Mouse (Mus musculus) neural tube, embryonic 14.5 days (tissue): ENCODE measurements at regions not wholly inside any gene's neighbourhood (a gene's known extent, or its start where the extent isn't known, plus 50 kb on each side); places are given as distances from the start of the nearest gene placed in this dataset.

Experiments used
- ATAC-seq: fragments of 200-750 bp; cut with Nextera tagmentation; 2 replicates; pipeline ENCODE4 v1.8.0; 2017; ENCODE audit warnings: low read depth, mild to moderate bottlenecking, moderate TSS enrichment, moderate library complexity
- H3K27ac ChIP-seq: fragments of 300-500 bp; sonication (generic); 2 replicates; pipeline ENCODE4 v1.5.1; 2014; ENCODE audit warnings: low read depth, mild to moderate bottlenecking, control low read depth, low read length, moderate library complexity, mixed read lengths
- H3K27me3 ChIP-seq: fragments of 300-500 bp; sonication (generic); 2 replicates; pipeline ENCODE4 v1.6.1; 2014; ENCODE audit warnings: low read length; ENCODE audit not compliant: control insufficient read depth, insufficient read depth
- H3K36me3 ChIP-seq: fragments of 300-500 bp; sonication (generic); 2 replicates; pipeline ENCODE4 v1.6.1; 2014; ENCODE audit warnings: low read length, mixed read lengths; ENCODE audit not compliant: control insufficient read depth, insufficient read depth
- H3K4me1 ChIP-seq: fragments of 300-500 bp; sonication (generic); 2 replicates; pipeline ENCODE4 v1.6.1; 2014; ENCODE audit warnings: low read length; ENCODE audit not compliant: control insufficient read depth, insufficient read depth
- H3K4me2 ChIP-seq: fragments of 300-500 bp; sonication (generic); 2 replicates; pipeline ENCODE4 v1.6.1; 2014; ENCODE audit warnings: mild to moderate bottlenecking, low read depth, low read length, control low read depth
- H3K4me3 ChIP-seq: fragments of 300-500 bp; sonication (generic); 2 replicates; pipeline ENCODE4 v1.5.1; 2014; ENCODE audit warnings: low read depth, low read length, control low read depth, mixed read lengths
- H3K9ac ChIP-seq: fragments of 300-500 bp; sonication (generic); replicated peaks from 2 replicates; pipeline ENCODE4 v1.6.1; 2014; ENCODE audit warnings: low read depth, mild to moderate bottlenecking, control low read depth, low read length, mixed read lengths
- H3K9me3 ChIP-seq: fragments of 300-500 bp; sonication (generic); 2 replicates; pipeline ENCODE4 v1.6.1; 2016; ENCODE audit warnings: low read length; ENCODE audit not compliant: control insufficient read depth
- WGBS: fragments of 180-500 bp; shearing (Covaris S2); extraction: QIAGEN DNeasy Blood & Tissue Kit; methylation state at CpG from one replicate; pipeline ENCODE4 v1.1.7; 2014; 5-methylcytosine and 5-hydroxymethylcytosine counted together

DNA sequence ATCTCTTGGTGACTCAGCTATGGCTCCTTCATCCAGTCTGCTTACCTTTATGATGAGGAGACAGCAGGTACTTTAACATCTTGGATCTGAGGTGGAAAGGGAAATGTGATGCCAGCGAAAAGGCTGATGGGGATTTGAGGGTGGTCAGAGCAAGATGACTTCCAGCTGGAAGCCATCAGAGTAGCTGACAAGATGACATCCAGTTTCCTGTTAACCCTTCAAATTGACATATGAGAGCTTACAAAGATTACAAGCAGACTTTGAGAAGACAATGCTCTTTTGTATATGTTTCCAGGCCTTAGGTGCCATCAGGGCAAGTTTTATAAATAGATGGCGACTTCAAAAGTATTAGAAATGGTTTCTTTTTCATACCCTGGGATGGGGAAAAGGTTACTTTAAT is 621.3 kb upstream of the A1bg start:
- H3K36me3 ChIP-seq: no peaks in the 10 kb centered on the region
- no peak for ATAC-seq
- 83% methylated on average over 2 of the region's 2 CpGs for WGBS
- no peak overlapping the region for H3K27ac ChIP-seq
- H3K27me3 ChIP-seq: no peaks in the 10 kb centered on the region
- H3K4me3 ChIP-seq: no peak overlapping the region
- H3K4me2 ChIP-seq: no peak overlapping the region
- no peaks in the 10 kb centered on the region for H3K4me1 ChIP-seq
- H3K9ac ChIP-seq: no peak overlapping the region
- no peaks in the 10 kb centered on the region for H3K9me3 ChIP-seq

DNA sequence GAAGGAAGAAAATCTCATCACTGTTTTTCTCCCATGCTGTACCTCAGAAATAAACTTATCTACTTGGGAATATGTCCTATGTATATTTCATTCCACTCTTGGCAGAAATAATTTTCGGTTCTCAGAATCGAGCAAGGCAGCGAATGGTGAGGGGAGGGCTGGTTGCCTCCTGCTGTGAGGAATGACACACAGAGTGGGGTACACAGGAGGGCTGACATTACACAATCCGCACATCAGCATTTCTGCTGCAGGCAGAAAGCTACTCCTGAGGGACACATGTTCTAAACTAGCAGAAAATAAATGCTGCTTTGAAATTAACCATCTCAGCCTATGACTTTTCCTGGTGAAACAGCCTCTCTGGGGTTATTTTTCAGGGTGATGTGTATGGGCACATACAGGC is 618.8 kb upstream of the A1bg start:
- H3K9me3 ChIP-seq: no peaks in the 10 kb centered on the region
- H3K4me1 ChIP-seq: no peaks in the 10 kb centered on the region
- H3K4me2 ChIP-seq: no peak overlapping the region
- H3K27me3 ChIP-seq: no peaks in the 10 kb centered on the region
- H3K9ac ChIP-seq: no peak overlapping the region
- no peak overlapping the region for H3K27ac ChIP-seq
- H3K36me3 ChIP-seq: no peaks in the 10 kb centered on the region
- 40% methylated on average over 4 of the region's 4 CpGs for WGBS
- H3K4me3 ChIP-seq: no peak overlapping the region
- ATAC-seq: no peak

DNA sequence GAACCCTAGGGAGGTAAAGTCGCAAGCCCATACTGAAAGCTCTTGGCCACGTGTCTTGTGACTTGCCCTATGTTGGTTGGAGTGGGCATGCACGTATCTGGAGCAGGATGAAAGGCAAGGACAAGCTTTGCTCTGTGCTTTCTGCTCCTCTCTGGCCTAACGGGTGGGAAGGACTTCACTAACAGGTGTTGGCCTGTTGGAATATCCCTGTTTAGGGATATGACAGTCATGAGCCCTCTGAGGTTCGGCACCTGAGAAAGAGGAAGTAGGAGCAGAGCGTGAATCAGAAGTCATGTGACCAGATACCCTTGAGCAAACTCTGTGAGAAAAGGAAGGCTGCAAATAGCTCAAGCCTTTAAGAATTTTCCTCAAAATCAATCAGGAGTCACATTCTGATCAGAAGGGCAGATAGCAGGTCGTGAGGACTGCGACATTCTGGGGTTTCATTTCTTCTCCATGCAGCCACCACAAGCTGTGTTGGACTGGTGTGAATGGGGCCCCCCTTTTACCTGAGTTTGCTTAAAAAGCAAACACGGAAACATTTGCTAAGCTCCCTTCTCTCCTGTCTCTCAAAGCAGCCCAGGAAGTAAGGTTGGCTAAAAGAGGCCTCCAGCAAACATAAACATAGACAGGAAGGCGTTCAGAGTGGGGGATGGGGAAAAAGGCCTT is 618.1 kb upstream of the A1bg start:
- Histone ChIP-seq H3K27ac (no peak overlapping the region), H3K4me2 (no peak overlapping the region), H3K4me3 (no peak overlapping the region), H3K9me3 (no peaks in the 10 kb centered on the region), H3K27me3 (no peaks in the 10 kb centered on the region), H3K36me3 (no peaks in the 10 kb centered on the region), H3K4me1 (no peaks in the 10 kb centered on the region), H3K9ac (no peak overlapping the region)
- ATAC-seq: no peak
- 81% methylated on average over 10 of the region's 10 CpGs for WGBS

DNA sequence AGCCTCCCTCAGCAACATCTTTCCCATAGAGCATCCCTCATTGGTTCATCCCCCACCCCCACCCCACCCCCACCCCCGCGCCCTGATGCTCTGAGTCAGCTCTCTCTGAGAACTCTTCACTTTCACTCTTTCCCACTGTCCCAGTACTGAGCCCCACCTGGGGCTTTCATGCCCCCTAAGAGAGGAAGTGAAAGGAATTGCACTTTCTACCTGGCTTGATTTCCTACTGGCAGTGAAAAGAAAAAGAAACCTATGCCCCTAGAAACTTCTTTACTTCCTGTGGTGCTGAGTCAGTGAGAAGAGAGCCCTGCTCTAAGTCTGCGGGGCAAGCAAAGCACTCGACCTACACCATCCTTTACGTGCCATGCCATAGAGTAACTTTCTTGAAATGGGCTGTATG is 616.1 kb upstream of the A1bg start:
- no peak overlapping the region for H3K4me2 ChIP-seq
- H3K27ac ChIP-seq: no peak overlapping the region
- no peak overlapping the region for H3K9ac ChIP-seq
- no peaks in the 10 kb centered on the region for H3K36me3 ChIP-seq
- H3K4me3 ChIP-seq: no peak overlapping the region
- H3K9me3 ChIP-seq: no peaks in the 10 kb centered on the region
- 64% methylated on average over 5 of the region's 5 CpGs for WGBS
- no peaks in the 10 kb centered on the region for H3K27me3 ChIP-seq
- no peak for ATAC-seq
- H3K4me1 ChIP-seq: no peaks in the 10 kb centered on the region

DNA sequence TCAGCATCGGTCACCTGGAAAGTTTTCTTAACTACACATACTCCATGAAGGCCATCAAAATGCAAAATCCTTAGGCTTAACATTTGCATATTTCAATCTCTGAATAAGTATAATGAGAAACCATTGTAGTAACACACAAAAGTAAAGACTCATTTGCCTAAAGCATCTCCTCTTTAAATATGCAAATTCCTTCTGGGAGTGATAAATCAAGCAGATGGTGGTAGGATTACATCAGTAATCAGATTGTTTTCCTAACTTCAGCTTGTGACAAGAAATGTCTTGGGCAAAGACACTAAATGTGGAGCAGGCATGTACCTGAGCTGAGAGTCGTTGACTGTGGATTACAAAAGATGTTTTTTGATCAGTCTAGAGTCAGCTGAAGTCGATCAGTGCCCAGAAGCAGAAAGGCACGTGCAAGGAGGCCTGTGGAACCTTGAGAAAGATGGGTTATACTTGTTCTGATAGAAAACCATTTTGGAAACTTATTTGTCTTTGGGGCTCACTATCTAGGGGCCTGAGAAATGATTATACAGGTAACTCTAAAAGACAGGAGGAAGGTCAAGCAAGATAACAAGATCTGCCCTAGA is 615.5 kb upstream of the A1bg start:
- Histone ChIP-seq H3K9ac (no peak overlapping the region), H3K4me3 (no peak overlapping the region), H3K4me2 (no peak overlapping the region), H3K27me3 (no peaks in the 10 kb centered on the region), H3K27ac (no peak overlapping the region), H3K4me1 (no peaks in the 10 kb centered on the region), H3K9me3 (no peaks in the 10 kb centered on the region), H3K36me3 (no peaks in the 10 kb centered on the region)
- WGBS: 63% methylated on average over 4 of the region's 4 CpGs
- ATAC-seq: no peak

DNA sequence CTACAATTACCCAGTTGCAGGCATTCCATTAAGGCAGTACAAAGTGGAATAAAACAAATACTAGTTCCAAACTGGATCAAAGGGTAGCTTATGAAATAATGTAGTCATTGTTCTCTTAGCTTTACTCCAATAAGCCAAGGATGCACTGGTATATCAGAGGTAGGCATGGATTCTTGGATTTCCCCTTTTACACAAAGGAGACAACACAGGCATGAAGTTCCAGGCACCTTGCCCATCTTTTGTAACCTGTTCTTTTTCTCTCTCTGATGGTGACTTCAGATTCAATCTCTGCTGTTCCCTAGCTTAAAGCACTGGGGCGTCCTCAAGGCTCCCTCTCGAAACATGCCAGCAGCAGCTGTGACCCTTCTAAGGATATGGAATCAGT is 613.5 kb upstream of the A1bg start:
- no peak for ATAC-seq
- Histone ChIP-seq H3K4me1 (no peaks in the 10 kb centered on the region), H3K36me3 (no peaks in the 10 kb centered on the region), H3K27me3 (no peaks in the 10 kb centered on the region), H3K27ac (no peak overlapping the region), H3K4me2 (no peak overlapping the region), H3K4me3 (no peak overlapping the region), H3K9ac (no peak overlapping the region), H3K9me3 (no peaks in the 10 kb centered on the region)
- WGBS: 83% methylated on average over 2 of the region's 2 CpGs

DNA sequence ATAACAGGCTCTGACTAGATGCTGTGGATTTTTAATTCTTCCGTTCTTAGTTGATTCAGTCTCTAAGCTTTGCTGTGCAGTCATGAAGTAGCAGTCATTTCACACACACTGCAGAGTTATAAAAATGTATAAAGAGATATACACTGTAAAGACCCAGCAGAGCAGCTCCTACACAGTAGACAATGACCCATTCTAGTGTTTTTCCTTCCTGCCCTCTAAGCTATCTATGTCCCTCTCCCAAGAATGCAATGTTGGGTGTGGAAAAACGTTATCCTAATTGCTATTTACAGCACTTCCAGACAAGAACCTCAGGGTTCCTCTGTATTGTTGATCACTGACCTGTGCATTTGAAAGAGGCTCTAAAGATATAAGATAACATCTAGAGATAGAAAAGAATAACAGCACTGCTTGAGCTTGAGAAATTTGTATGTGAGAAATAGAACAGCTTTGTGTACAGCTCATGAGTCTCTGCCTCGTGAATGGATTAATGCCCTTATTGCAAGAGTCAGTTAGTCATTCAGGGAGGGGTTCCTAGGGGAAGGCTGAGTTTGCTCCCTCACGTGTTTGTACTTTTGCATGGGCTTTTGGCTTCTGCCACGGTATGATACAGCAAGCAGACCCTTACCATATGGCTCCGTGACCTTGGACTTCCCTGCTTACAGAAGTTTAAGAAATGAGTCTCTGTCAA is 613.0 kb upstream of the A1bg start:
- Histone ChIP-seq H3K4me3 (no peak overlapping the region), H3K9me3 (no peaks in the 10 kb centered on the region), H3K27me3 (no peaks in the 10 kb centered on the region), H3K4me2 (no peak overlapping the region), H3K4me1 (no peaks in the 10 kb centered on the region), H3K9ac (no peak overlapping the region), H3K27ac (no peak overlapping the region), H3K36me3 (no peaks in the 10 kb centered on the region)
- WGBS: 53% methylated on average over 6 of the region's 6 CpGs
- ATAC-seq: no peak

DNA sequence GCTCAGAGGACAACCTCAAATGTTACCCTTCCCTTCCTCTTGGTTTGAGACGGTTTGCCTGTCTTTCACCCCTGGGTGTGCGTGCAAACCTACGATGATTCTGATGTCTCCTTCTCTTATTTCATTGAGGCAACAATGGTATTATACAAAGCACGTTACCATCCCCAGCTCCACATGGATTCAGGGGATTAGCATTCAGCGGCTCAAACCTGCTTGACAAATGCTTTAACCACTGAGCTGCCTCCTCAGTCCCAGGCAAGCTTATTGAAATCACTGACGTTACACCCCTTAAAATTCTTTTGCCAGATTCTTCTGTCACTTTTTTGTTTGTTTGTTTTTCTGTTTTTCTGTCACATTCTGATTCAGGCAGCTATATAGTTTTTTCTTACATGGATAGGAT is 612.4 kb upstream of the A1bg start:
- Histone ChIP-seq H3K9ac (no peak overlapping the region), H3K4me3 (no peak overlapping the region), H3K4me2 (no peak overlapping the region), H3K9me3 (no peaks in the 10 kb centered on the region), H3K27ac (no peak overlapping the region), H3K4me1 (no peaks in the 10 kb centered on the region), H3K27me3 (no peaks in the 10 kb centered on the region), H3K36me3 (no peaks in the 10 kb centered on the region)
- ATAC-seq: no peak
- 62% methylated on average over 6 of the region's 6 CpGs for WGBS

DNA sequence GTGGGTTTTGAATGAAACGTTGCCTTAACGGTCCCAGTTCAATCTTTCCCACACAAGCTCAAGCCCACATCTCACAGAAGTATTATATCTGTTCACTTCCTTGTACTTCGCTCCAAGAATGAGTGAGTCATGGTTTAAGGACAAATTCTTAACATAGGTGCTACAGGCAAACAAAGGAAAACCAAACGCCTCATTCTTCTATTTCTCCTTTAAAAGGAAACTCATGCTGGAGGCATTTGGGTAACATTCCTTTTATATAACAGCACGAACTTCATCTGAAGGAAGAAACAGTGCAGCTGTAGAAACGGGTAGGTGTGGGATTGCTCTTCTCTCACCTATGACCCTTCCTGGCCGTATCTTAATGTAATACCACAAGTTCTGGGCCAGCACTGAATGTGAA is 610.0 kb upstream of the A1bg start:
- H3K27ac ChIP-seq: no peak overlapping the region
- H3K9me3 ChIP-seq: no peaks in the 10 kb centered on the region
- H3K27me3 ChIP-seq: no peaks in the 10 kb centered on the region
- ATAC-seq: no peak
- H3K4me1 ChIP-seq: no peaks in the 10 kb centered on the region
- H3K9ac ChIP-seq: no peak overlapping the region
- WGBS: 90% methylated on average over 7 of the region's 7 CpGs
- H3K4me3 ChIP-seq: no peak overlapping the region
- H3K4me2 ChIP-seq: no peak overlapping the region
- no peaks in the 10 kb centered on the region for H3K36me3 ChIP-seq
